Mouse (Mus musculus) heart, postnatal 10 days (tissue): ENCODE data around the gene Hmgcl. TPM values are rescaled to one million over a fixed set of nuclear protein-coding genes. Genes with fewer than 3 reads are reported as not detected.
"Not testable (repeated sequence)": the region's sequence is repeated elsewhere in the genome, so short reads cannot be mapped to it uniquely, and the experiment has no call there.

ENCODE experiments used
- DNase-seq, 2 experiments: peaks; one replicate each; pipeline ENCODE4 v3.0.0; 2021
- intact Hi-C: fragments of 180-260 bp; cut with DNase I; formaldehyde crosslinking; loops from one replicate; pipeline ENCODE4 v1.15.1; 2025
- total RNA-seq, 2 experiments: library from RNA; stranded (reverse); gene quantifications; 2 replicates each; pipeline ENCODE4 v1.2.3; 2021

The Hmgcl gene
- total RNA-seq, 2 experiments from 2014 or later = 66.3 to 67.5 TPM

GRCm38 (mm10) chr4:135926195-135926808 is 19.9 kb upstream of the Hmgcl start:
- no peak for DNase-seq
- intact Hi-C loops = no loop called here

GRCm38 (mm10) chr4:135926861-135927260 is 19.4 kb upstream of the Hmgcl start:
- no peak for DNase-seq
- intact Hi-C loops = no loop called here

- intact Hi-C loops = no loop called here
- DNase-seq = no peak
Measured at GRCm38 (mm10) chr4:135928376-135928775, 17.9 kb upstream of the Hmgcl start.

DNA sequence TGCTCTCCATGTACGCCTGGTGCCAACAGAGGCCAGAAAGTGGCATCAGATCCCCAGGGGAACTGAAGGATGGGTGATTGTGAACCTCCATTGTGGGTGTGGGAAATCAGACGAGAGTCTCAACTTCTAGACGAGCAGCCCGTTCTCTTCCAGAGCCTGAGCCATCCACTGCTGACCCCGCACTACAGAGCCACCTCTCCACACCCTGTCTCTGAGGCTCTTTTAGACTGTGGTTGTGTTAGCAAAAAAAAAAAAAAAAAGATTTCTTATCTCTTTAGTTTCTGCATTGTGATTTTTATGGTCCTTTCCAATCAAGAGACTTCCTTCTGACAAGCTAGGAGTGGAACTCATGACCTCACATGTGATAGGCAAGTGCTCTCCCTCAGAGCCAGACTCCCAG is 16.8 kb upstream of the Hmgcl start:
- DNase-seq = no peak
- intact Hi-C loops = no loop called here

- intact Hi-C loops = no loop called here
- DNase-seq = no peak
Measured at GRCm38 (mm10) chr4:135929828-135930227, 16.4 kb upstream of the Hmgcl start.

DNA sequence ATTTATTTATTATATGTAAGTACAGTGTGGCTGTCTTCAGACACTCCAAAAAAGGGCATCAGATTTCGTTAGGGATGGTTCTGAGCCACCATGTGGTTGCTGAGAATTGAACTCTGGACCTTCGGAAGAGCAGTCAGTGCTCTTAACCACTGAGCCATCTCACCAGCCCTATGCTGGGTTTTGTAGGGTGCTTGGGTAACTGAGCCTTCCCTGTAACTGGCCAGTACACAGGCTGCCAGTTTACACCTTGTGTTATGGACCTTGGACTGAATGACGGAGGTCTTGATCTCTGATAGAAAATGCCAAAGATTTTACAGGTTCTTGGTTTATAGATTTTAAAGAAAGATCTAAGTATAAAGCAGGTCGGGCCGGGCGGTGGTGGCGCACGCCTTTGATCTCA is 16.0 kb upstream of the Hmgcl start:
- intact Hi-C loops = no loop called here

GRCm38 (mm10) chr4:135931832-135932231 is 14.4 kb upstream of the Hmgcl start:
- intact Hi-C loops = loop anchor here (1.0 kb wide), 1 partner anchor 42 kb away; no protein-coding TSS in a partner anchor
- peak in 1 of 2 experiments; percentile 19 for DNase-seq

More for the DNA sequence above, 16.0 kb upstream of the Hmgcl start:
- no peak for DNase-seq

DNA sequence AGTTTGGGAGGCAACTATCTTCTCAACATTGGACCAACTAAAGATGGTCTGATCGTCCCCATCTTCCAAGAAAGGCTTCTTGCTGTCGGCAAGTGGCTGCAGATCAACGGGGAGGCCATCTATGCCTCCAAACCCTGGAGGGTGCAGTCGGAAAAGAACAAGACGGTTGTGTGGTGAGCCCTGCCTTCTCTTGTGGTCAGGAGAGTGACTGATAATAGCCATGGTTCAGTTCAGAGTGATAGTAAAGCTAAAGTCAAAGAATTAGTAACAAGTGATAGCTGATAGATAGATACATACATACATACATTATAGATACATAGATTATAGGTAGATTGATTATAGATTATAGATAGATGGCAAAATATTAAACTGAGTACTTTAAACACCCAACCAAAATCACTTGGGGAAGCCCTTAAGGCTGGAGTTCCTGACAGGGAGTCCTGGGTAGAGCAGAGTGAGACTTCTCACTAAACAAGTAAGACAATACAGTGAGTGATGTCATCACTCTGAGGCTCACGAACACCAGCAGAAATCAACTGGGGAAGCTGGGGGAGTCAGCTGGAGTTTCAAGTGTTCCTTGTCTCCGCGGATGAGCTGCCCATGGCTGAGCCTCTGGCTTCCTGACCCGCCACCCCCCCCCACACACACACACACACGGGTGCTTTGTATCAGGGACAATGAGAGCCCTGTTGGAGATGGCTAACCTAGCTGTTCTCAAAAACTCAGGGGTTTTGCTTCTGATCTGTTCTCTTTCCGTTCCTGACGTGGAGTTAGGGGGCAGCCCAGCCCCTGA is 11.3 kb upstream of the Hmgcl start:
- intact Hi-C loops = no loop called here
- peak in 1 of 2 experiments; percentile 11 for DNase-seq

DNA sequence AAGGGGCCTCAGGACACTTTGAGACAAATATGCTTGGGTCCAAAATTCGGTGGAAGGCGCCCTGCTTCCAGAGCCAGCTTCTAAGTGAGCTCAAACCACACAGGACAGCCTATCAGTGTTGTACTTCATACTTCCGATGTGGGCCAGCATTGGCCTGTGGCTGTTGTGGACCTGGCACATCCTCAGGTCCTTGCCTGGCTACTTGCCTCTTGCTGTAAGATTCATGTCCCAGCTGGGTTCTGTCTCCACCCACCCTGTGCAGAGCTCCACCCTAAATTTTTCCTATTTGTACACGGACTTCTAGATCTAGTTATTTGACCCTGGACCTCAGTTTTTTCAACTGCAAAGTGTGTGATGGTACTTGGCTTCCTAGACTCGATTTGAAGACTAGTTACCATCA is 10.7 kb upstream of the Hmgcl start:
- DNase-seq = peak; percentile 57 to 66
- intact Hi-C loops = no loop called here

- no peak for DNase-seq
- intact Hi-C loops = no loop called here
Measured at GRCm38 (mm10) chr4:135938858-135939257, 7.4 kb upstream of the Hmgcl start.

DNA sequence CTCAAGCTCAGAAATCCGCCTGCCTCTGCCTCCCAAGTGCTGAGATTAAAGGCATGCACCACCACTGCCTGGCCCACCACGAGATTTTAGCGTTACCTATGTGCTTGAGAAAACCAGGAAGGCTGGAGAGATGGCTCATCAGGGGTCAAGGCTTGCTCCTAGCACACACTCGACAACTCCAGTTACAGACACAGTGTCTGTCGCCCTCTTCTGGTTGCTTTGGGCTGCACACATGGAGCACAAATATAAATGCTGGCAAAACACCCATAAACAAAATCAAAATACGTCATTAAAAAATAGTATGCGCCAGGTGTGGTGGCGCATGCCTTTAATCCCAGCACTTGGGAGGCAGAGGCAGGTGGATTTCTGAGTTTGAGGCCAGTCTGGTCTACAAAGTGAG is 5.2 kb upstream of the Hmgcl start:
- DNase-seq, intact Hi-C loops: not testable (repeated sequence)

- DNase-seq = no peak
- intact Hi-C loops = no loop called here
Measured at GRCm38 (mm10) chr4:135942193-135942592, 4.1 kb upstream of the Hmgcl start.

DNA sequence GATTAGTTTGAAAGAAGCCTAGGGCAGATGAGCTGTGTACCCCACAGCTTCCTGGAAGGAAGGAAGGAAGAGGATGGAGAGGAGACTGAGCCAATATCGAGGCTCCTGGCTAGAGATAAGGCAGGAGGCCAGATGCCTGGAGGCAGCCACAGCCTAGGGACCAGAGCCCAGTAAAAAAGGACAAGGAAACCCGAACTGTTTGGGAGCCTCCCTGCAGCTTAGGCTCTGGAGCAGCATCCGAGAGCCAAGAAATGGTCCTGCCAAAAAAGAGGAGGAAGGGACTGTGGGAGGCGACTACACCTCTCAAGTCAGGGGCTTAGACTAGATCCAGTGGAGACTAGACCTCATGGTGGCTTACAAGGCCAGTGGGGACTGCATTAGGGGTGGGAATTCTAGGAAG is 2.9 kb upstream of the Hmgcl start:
- DNase-seq = peak; percentile 41 to 46
- intact Hi-C loops = no loop called here

DNA sequence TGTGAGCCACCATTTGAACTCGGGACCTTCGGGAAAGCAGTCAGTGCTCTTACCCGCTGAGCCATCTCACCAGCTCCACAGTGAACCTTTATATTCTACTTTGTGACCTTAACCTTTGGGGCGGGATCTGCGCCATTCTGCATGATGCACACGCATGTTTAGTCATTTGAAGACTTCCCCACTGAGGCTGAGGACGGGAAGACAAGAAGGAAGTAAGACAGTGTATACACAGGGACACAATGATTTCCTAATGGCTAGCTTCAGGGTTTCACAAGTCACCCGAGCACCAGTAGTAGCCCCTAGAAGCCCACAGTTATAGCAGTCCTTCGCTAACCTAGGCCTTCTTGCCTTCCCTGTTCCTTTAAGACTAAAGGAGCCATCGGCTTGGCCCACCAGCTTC is 542 bp upstream of the Hmgcl start:
- no peak for DNase-seq
- intact Hi-C loops = no loop called here

GRCm38 (mm10) chr4:135946659-135947301 is 532 bp downstream of the Hmgcl start:
- peak in 1 of 2 experiments; percentile 29 for DNase-seq
- intact Hi-C loops = no loop called here

DNA sequence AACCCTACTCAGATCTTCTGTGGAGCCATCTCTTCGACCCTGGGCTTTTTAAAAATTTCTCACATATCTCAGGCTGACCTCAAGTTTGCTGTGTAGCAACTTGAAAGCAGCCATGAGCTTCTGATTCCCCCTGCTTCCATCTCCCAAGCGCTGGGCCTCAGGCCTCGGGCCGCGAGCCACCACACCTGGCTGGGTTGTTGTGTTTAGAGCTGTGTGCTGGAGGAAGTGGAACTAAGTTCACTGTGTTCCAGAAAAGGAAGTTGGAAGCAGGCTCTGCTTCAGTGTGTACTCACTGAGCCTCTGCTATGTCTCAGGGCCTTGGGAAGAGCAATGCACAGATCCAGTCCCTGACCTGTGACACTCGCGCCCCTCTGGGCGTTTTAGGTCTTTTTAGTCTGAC is 1.9 kb downstream of the Hmgcl start:
- DNase-seq = no peak

DNA sequence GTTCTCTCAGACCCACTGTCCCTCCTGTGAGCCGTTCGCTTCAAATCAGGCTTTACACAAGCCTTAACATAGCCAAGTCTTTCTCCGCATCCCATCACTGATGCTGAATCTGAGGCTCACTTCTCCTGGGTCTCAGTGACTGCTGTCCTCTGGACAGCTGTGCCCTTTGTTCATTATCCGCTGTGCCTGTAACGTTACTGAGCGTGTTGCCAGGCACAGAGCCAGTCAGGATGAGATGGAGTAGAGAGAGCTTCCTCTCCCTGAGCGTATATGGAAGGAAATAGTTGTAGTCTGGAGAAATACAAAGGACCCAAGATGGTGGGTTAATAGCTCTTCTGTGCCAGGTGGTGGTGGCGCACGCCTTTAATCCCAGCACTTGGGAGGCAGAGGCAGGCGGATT is 3.2 kb downstream of the Hmgcl start:
- peak; percentile 39 to 40 for DNase-seq
- intact Hi-C loops = no loop called here

More for the DNA sequence above, 1.9 kb downstream of the Hmgcl start:
- intact Hi-C loops = no loop called here

DNA sequence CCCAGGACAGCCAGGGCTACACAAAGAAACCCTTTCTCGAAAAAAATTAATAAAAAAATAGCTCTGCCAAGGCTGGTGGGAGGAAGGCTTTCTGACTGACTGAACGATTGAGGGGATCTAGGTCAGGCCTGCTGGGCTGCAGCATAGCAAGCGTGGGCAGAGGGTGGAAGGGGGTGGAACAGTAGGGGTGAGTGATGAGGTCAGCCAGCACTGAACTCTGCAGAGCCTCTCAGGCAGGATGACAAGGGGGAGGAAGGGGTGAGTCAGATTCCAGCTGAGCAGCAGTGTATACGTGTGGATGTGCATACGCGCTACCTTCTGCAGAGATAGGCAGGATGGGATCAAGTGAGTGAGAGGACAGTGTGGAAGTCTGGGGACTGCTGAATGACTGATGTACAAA is 3.7 kb downstream of the Hmgcl start:
- intact Hi-C loops = no loop called here
- peak; percentile 35 to 41 for DNase-seq

DNA sequence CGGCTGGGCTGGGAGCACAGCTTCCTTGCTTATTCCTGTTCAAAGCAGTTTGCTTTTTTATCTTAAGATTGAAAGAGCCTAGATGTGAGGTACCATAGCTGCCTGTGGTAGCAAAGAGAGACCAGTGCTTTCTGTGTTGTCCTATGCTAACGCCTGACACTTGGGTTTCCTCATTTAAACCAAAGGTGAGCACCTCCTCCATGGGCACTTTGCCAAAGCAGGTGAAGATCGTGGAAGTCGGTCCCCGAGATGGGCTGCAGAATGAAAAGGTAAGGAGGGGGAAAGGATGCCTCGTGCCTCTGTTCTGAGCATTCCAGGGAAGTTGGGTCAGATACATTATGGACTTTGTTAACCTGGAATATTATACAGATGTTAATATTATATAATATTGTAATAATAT is 4.1 kb downstream of the Hmgcl start:
- intact Hi-C loops = no loop called here
- no peak for DNase-seq

GRCm38 (mm10) chr4:135951505-135951904 is 5.3 kb downstream of the Hmgcl start:
- DNase-seq = no peak
- intact Hi-C loops = no loop called here

- DNase-seq = no peak
- intact Hi-C loops = no loop called here
Measured at GRCm38 (mm10) chr4:135953179-135953578, 6.9 kb downstream of the Hmgcl start.

DNA sequence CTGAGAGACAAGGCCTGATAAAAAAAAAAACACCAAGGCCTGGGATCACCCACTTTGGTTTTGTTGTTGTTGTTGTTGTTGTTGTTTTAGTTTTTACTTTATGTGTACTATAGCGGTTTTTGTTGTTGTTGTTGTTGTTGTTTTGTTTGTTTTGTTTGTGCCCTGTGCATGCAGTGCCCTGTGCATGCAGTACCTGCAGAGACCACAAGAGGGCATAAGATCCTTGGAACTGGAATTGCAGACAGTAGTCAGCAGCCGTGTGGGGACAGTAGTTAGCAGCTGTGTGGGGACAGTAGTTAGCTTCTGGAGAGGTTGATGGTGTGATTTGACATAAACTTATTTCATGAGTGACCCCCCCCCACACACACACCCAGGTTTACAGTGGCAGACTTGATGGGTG is 8.0 kb downstream of the Hmgcl start:
- DNase-seq = peak; percentile 77 to 89
- intact Hi-C loops = no loop called here
